Comparison of ENCODE assay signal across 16 mouse cellular contexts in the genomic region with DNA sequence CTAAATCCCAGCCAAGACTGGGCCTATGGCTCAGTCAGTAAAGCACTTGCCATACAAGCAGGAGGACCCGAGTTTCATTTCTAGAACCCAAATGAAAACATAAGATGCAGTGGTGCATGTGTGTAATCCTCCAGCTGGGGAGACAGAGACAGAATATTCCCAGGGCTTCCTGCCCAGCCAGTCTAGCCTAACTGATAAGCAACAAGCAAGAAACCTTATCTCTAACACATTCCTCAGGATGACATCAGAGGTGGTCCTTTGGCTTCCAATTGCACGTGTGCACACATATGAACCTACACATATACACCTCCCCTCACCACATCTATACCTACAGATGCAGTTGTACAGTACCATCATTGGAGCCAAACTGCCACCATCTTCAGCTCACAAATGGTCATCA.
"Had no signal": no experiment of that assay in that cellular context is flagged by ENCODE, and none has a peak within 500 bp of the region (broad histone marks: within the 10 kb centered on the region; RNA-seq: fewer than 3 reads in every experiment).

No protein-coding gene starts in this region.

- H3K4me3 ChIP-seq: layer of hippocampus, adult 2 months; limb, embryonic 12.5 days; limb, embryonic 15.5 days; liver, embryonic 13.5 days; lung, embryonic 15.5 days; midbrain, embryonic 13.5 days had no signal

- H3K9ac ChIP-seq: limb, embryonic 12.5 days; limb, embryonic 15.5 days; liver, embryonic 13.5 days; lung, embryonic 15.5 days; midbrain, embryonic 13.5 days had no signal

- H3K9me3 ChIP-seq: limb, embryonic 12.5 days; limb, embryonic 15.5 days; liver, embryonic 13.5 days; lung, embryonic 15.5 days; midbrain, embryonic 13.5 days had no signal

- H3K27ac ChIP-seq: kidney, postnatal 0 days; layer of hippocampus, adult 2 months; limb, embryonic 12.5 days; limb, embryonic 15.5 days; liver, embryonic 13.5 days; lung, embryonic 15.5 days; midbrain, embryonic 13.5 days had no signal

- H3K27me3 ChIP-seq: liver, embryonic 13.5 days; lung, embryonic 15.5 days; midbrain, embryonic 13.5 days had no signal

- ATAC-seq: intestine, postnatal 0 days; midbrain, embryonic 13.5 days; midbrain, embryonic 16.5 days had no signal

- H3K4me2 ChIP-seq: limb, embryonic 12.5 days; limb, embryonic 15.5 days; lung, embryonic 15.5 days; midbrain, embryonic 13.5 days had no signal

- DNase-seq: kidney, adult 2 months; kidney, postnatal 25 days; layer of hippocampus, adult 9-11 months; liver, embryonic 13.5 days; lung, adult 18-20 months; lung, postnatal 10 days; lung, postnatal 36 days; thymus, postnatal 25 days had no signal
